Mouse (Mus musculus) stomach, postnatal 0 days (tissue): ENCODE measurements around the gene Nxpe3. TPM values are rescaled to one million over a fixed set of nuclear protein-coding genes. Genes with fewer than 3 reads are reported as not detected.

Source experiments
- ATAC-seq: fragments of 200-750 bp; cut with Nextera tagmentation; 2 replicates; pipeline ENCODE4 v1.8.0; 2017; ENCODE audit not compliant: low FRiP score, low TSS enrichment
- DNase-seq: peaks from one replicate; pipeline ENCODE4 v3.0.0-alpha.2; 2016; ENCODE audit warnings: low spot score
- H3K27ac ChIP-seq: fragments of 300-500 bp; sonication (generic); replicated peaks from 2 replicates; pipeline ENCODE4 v1.5.1; 2014; ENCODE audit warnings: mild to moderate bottlenecking, control low read depth
- H3K27me3 ChIP-seq: fragments of 300-500 bp; sonication (generic); 2 replicates; pipeline ENCODE4 v1.6.1; 2014; ENCODE audit warnings: low read length; ENCODE audit not compliant: control insufficient read depth, insufficient read depth
- H3K36me3 ChIP-seq: fragments of 300-500 bp; sonication (generic); 2 replicates; pipeline ENCODE4 v1.6.1; 2014; ENCODE audit warnings: low read length, mixed read lengths; ENCODE audit not compliant: control insufficient read depth, insufficient read depth
- H3K4me1 ChIP-seq: fragments of 300-500 bp; sonication (generic); replicated peaks from 2 replicates; pipeline ENCODE4 v1.6.1; 2014; ENCODE audit warnings: antibody characterized with exemption; ENCODE audit not compliant: control insufficient read depth, insufficient read depth
- H3K4me2 ChIP-seq: fragments of 300-500 bp; sonication (generic); replicated peaks from 2 replicates; pipeline ENCODE4 v1.6.1; 2014; ENCODE audit warnings: low read depth, mild to moderate bottlenecking, control low read depth, moderate library complexity
- H3K4me3 ChIP-seq: fragments of 300-500 bp; sonication (generic); 2 replicates; pipeline ENCODE4 v1.5.1; 2014; ENCODE audit warnings: low read depth, low read length, control low read depth
- H3K9ac ChIP-seq: fragments of 300-500 bp; sonication (generic); 2 replicates; pipeline ENCODE4 v1.6.1; 2014; ENCODE audit warnings: mild to moderate bottlenecking, low read length, control low read depth, mixed read lengths
- H3K9me3 ChIP-seq: fragments of 300-500 bp; sonication (generic); 2 replicates; pipeline ENCODE4 v1.6.1; 2016; ENCODE audit warnings: low read length; ENCODE audit not compliant: control insufficient read depth
- CTCF ChIP-seq: IDR thresholded peaks from 2 replicates; pipeline ENCODE4 v1.5.1; 2016; ENCODE audit warnings: antibody characterized with exemption, low read depth, mild to moderate bottlenecking, moderate library complexity
- EP300 ChIP-seq: optimal IDR thresholded peaks from 2 replicates; pipeline ENCODE3; 2016; ENCODE audit warnings: antibody characterized with exemption
- WGBS: fragments of 180-500 bp; shearing (Covaris S2); extraction: QIAGEN DNeasy Blood & Tissue Kit; methylation state at CpG from one replicate; pipeline ENCODE4 v1.1.7; 2014; 5-methylcytosine and 5-hydroxymethylcytosine counted together
- polyA plus RNA-seq: library from polyadenylated mRNA; unstranded; fragments of >200 nt; fragmentation: Nextera tagmentation; extraction: Ambion mirVana; gene quantifications from 2 replicates; pipeline ENCODE4 v1.2.1, GENCODE M21; 2015

The Nxpe3 gene
- polyA plus RNA-seq, 1 experiment from 2014 or later: 0.16 TPM

GRCm38 (mm10) chr16:55893410-55894107, 1.5 kb downstream of the Nxpe3 start:
- TF ChIP-seq EP300: no peak
- no peak for TF ChIP-seq CTCF
- Histone ChIP-seq H3K4me2 (no peak overlapping the region), H3K9me3 (no peaks in the 10 kb centered on the region), H3K4me1 (0 out of 2 replicates have a peak, but pooled peaks cover 2% of the 10 kb centered on the region), H3K36me3 (no peaks in the 10 kb centered on the region), H3K27me3 (no peaks in the 10 kb centered on the region), H3K4me3 (no peak overlapping the region), H3K9ac (no peak overlapping the region), H3K27ac (no peak overlapping the region)
- WGBS: 71% methylated on average over 8 of the region's 8 CpGs
- DNase-seq (no peak), ATAC-seq (no peak)

GRCm38 (mm10) chr16:55892484-55892883, 2.6 kb downstream of the Nxpe3 start:
- H3K27me3 ChIP-seq: no peaks in the 10 kb centered on the region
- DNase-seq (no peak), ATAC-seq (no peak)
- H3K4me1 ChIP-seq: 0 out of 2 replicates have a peak, but pooled peaks cover 2% of the 10 kb centered on the region
- H3K4me3 ChIP-seq: no peak overlapping the region
- no peak for TF ChIP-seq EP300
- no peak for TF ChIP-seq CTCF
- WGBS: 60% methylated on average over 6 of the region's 7 CpGs
- H3K9me3 ChIP-seq: no peaks in the 10 kb centered on the region
- H3K9ac ChIP-seq: no peak overlapping the region
- H3K27ac ChIP-seq: no peak overlapping the region
- H3K4me2 ChIP-seq: no peak overlapping the region
- no peaks in the 10 kb centered on the region for H3K36me3 ChIP-seq

- H3K27ac ChIP-seq: no peak overlapping the region
- no peak for DNase-seq
- H3K9ac ChIP-seq: no peak overlapping the region
- 0 out of 2 replicates have a peak, but pooled peaks cover 2% of the 10 kb centered on the region for H3K4me1 ChIP-seq
- no peaks in the 10 kb centered on the region for H3K9me3 ChIP-seq
- ATAC-seq: no peak
- no peaks in the 10 kb centered on the region for H3K36me3 ChIP-seq
- H3K4me2 ChIP-seq: no peak overlapping the region
- H3K4me3 ChIP-seq: no peak overlapping the region
- 93% methylated on average over 7 of the region's 7 CpGs for WGBS
- TF ChIP-seq CTCF (no peak), EP300 (no peak)
- no peaks in the 10 kb centered on the region for H3K27me3 ChIP-seq
Observed at GRCm38 (mm10) chr16:55891346-55891745, 3.7 kb downstream of the Nxpe3 start.

- H3K4me1 ChIP-seq: 0 out of 2 replicates have a peak, but pooled peaks cover 2% of the 10 kb centered on the region
- 84% methylated on average over 19 of the region's 19 CpGs for WGBS
- no peak for DNase-seq
Observed at GRCm38 (mm10) chr16:55890346-55891136, 4.5 kb downstream of the Nxpe3 start.

GRCm38 (mm10) chr16:55889451-55889850, 5.6 kb downstream of the Nxpe3 start:
- DNase-seq (no peak), ATAC-seq (no peak)
- WGBS: 83% methylated on average over 3 of the region's 3 CpGs
- Histone ChIP-seq H3K9me3 (no peaks in the 10 kb centered on the region), H3K9ac (no peak overlapping the region), H3K4me2 (no peak overlapping the region), H3K27ac (no peak overlapping the region), H3K27me3 (no peaks in the 10 kb centered on the region), H3K36me3 (no peaks in the 10 kb centered on the region), H3K4me1 (no peaks in the 10 kb centered on the region), H3K4me3 (no peak overlapping the region)
- TF ChIP-seq EP300: no peak
- TF ChIP-seq CTCF: peak; percentile 33

More at GRCm38 (mm10) chr16:55890346-55891136, 4.5 kb downstream of the Nxpe3 start:
- H3K27me3 ChIP-seq: no peaks in the 10 kb centered on the region
- H3K27ac ChIP-seq: no peak overlapping the region
- no peak overlapping the region for H3K4me2 ChIP-seq
- no peaks in the 10 kb centered on the region for H3K9me3 ChIP-seq
- no peak overlapping the region for H3K9ac ChIP-seq
- ATAC-seq: no peak
- TF ChIP-seq CTCF (no peak), EP300 (no peak)
- no peaks in the 10 kb centered on the region for H3K36me3 ChIP-seq
- no peak overlapping the region for H3K4me3 ChIP-seq

GRCm38 (mm10) chr16:55888584-55888960, 6.5 kb downstream of the Nxpe3 start:
- DNase-seq (no peak), ATAC-seq (no peak)
- WGBS: 77% methylated on average over 3 of the region's 3 CpGs
- Histone ChIP-seq H3K36me3 (no peaks in the 10 kb centered on the region), H3K27me3 (no peaks in the 10 kb centered on the region), H3K27ac (no peak overlapping the region), H3K4me2 (no peak overlapping the region), H3K4me1 (no peaks in the 10 kb centered on the region), H3K9me3 (no peaks in the 10 kb centered on the region), H3K9ac (no peak overlapping the region), H3K4me3 (no peak overlapping the region)
- TF ChIP-seq EP300: no peak
- TF ChIP-seq CTCF: no peak
